Mouse (Mus musculus) liver, embryonic 15.5 days (tissue): Measurements from ENCODE around the gene Rasgrp1. TPM values are rescaled to one million over a fixed set of nuclear protein-coding genes. Genes with fewer than 3 reads are reported as not detected.

Experiments
- ATAC-seq: fragments of 200-750 bp; cut with Nextera tagmentation; 2 replicates; pipeline ENCODE4 v1.8.0; 2017; ENCODE audit warnings: moderate number of reproducible peaks, mild to moderate bottlenecking, moderate library complexity; ENCODE audit not compliant: insufficient read depth
- H3K27ac ChIP-seq: fragments of 300-500 bp; sonication (generic); replicated peaks from 2 replicates; pipeline ENCODE4 v1.5.1; 2015; ENCODE audit warnings: mild to moderate bottlenecking, inconsistent platforms
- H3K27me3 ChIP-seq: fragments of 300-500 bp; sonication (generic); 2 replicates; pipeline ENCODE4 v1.6.1; 2015; ENCODE audit warnings: mild to moderate bottlenecking, inconsistent platforms
- H3K36me3 ChIP-seq: fragments of 300-500 bp; sonication (generic); replicated peaks from 2 replicates; pipeline ENCODE4 v1.6.1; 2015; ENCODE audit warnings: moderate library complexity, mild to moderate bottlenecking, inconsistent platforms
- H3K4me1 ChIP-seq: fragments of 300-500 bp; sonication (generic); replicated peaks from 2 replicates; pipeline ENCODE4 v1.6.1; 2015; ENCODE audit warnings: inconsistent platforms
- H3K4me2 ChIP-seq: fragments of 300-500 bp; sonication (generic); 2 replicates; pipeline ENCODE4 v1.6.1; 2015; ENCODE audit warnings: moderate library complexity, mild to moderate bottlenecking, inconsistent platforms
- H3K4me3 ChIP-seq: fragments of 300-500 bp; sonication (generic); replicated peaks from 2 replicates; pipeline ENCODE4 v1.5.1; 2015; ENCODE audit warnings: mild to moderate bottlenecking, inconsistent platforms
- H3K9ac ChIP-seq: fragments of 300-500 bp; sonication (generic); 2 replicates; pipeline ENCODE4 v1.6.1; 2015; ENCODE audit warnings: moderate library complexity, mild to moderate bottlenecking, inconsistent platforms
- H3K9me3 ChIP-seq: fragments of 300-500 bp; sonication (generic); replicated peaks from 2 replicates; pipeline ENCODE4 v1.6.1; 2016; ENCODE audit warnings: inconsistent platforms
- WGBS: fragments of 180-500 bp; shearing (Covaris S2); methylation state at CpG from one replicate; pipeline ENCODE4 v1.1.7; 2015; ENCODE audit warnings: mixed read lengths; ENCODE audit not compliant: insufficient replicate concordance; 5-methylcytosine and 5-hydroxymethylcytosine counted together
- polyA plus RNA-seq: library from polyadenylated mRNA; unstranded; fragments of >200 nt; fragmentation: Nextera tagmentation; extraction: Ambion mirVana; gene quantifications from 2 replicates; pipeline ENCODE4 v1.2.1, GENCODE M21; 2015

The Rasgrp1 gene
- polyA plus RNA-seq, 1 experiment from 2014 or later: 0.78 TPM

GRCm38 (mm10) chr2:117303391-117304350 is 39.1 kb downstream of the Rasgrp1 start:
- H3K36me3 ChIP-seq: no peaks in the 10 kb centered on the region
- H3K27ac ChIP-seq: no peak overlapping the region
- ATAC-seq: no peak
- H3K4me2 ChIP-seq: no peak overlapping the region
- no peaks in the 10 kb centered on the region for H3K27me3 ChIP-seq
- 75% methylated on average over 12 of the region's 12 CpGs for WGBS
- no peaks in the 10 kb centered on the region for H3K4me1 ChIP-seq
- H3K9me3 ChIP-seq: no peaks in the 10 kb centered on the region
- no peak overlapping the region for H3K9ac ChIP-seq
- H3K4me3 ChIP-seq: no peak overlapping the region

DNA sequence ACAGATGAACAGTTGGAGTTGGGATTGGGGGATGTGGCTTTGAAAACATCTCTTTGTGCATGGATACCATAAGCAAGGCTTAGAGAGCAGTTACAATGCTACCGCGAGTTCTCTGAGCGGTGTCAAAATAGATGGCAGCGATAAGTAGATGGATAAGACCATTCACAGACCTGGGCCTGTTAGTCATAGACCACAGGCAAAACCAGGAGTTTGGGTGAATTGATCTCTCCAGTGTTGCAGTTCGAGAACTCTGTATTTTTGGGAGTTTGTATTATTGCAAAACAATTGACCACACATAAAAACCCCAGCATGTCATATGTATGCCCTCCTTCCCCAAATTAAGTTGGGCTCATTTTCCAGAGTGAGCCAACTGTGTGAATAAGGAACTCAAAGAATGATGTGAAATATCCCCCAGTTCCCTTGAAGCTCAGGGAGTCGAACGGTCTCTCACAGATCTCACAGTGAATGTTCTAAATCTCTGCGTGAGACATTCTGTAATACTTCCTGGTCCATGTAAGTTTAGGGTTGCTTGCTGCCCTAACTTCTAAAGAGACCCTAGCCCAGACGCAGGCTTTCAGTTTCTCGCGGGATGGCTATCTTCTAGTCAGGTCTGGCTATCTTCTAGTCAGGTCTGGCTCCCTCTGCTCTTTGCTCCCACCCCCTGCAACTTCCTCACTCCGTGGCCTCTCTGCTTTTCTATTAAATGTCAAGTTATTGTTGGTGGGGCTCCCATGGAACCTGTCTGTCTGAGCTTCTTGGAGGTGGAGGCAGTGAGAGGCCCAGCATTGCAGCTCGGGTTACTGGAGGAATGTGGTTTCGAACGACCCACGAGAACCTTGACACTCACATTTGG is 43.0 kb downstream of the Rasgrp1 start:
- H3K36me3 ChIP-seq: no peaks in the 10 kb centered on the region
- WGBS: 67% methylated on average over 16 of the region's 16 CpGs
- H3K27me3 ChIP-seq: no peaks in the 10 kb centered on the region
- H3K4me1 ChIP-seq: no peaks in the 10 kb centered on the region
- no peak overlapping the region for H3K4me2 ChIP-seq
- H3K9ac ChIP-seq: no peak overlapping the region
- no peaks in the 10 kb centered on the region for H3K9me3 ChIP-seq
- ATAC-seq: no peak
- H3K27ac ChIP-seq: no peak overlapping the region
- no peak overlapping the region for H3K4me3 ChIP-seq

- H3K9me3 ChIP-seq: no peaks in the 10 kb centered on the region
- H3K27ac ChIP-seq: no peak overlapping the region
- no peak overlapping the region for H3K4me2 ChIP-seq
- H3K27me3 ChIP-seq: no peaks in the 10 kb centered on the region
- no peak for ATAC-seq
- H3K4me3 ChIP-seq: no peak overlapping the region
- no peaks in the 10 kb centered on the region for H3K4me1 ChIP-seq
- 66% methylated on average over 7 of the region's 7 CpGs for WGBS
- no peaks in the 10 kb centered on the region for H3K36me3 ChIP-seq
- no peak overlapping the region for H3K9ac ChIP-seq
Measured at GRCm38 (mm10) chr2:117288291-117288690, 54.5 kb downstream of the Rasgrp1 start.

- no peak for ATAC-seq
Measured at GRCm38 (mm10) chr2:117263786-117264408, 78.9 kb downstream of the Rasgrp1 start.

GRCm38 (mm10) chr2:117262184-117262583 is 80.6 kb downstream of the Rasgrp1 start:
- Histone ChIP-seq H3K4me1 (no peaks in the 10 kb centered on the region), H3K9me3 (no peaks in the 10 kb centered on the region), H3K27ac (no peak overlapping the region), H3K36me3 (peaks cover 15% of the 10 kb centered on the region), H3K9ac (no peak overlapping the region), H3K27me3 (no peaks in the 10 kb centered on the region), H3K4me2 (no peak overlapping the region), H3K4me3 (no peak overlapping the region)
- 67% methylated on average over 5 of the region's 5 CpGs for WGBS
- ATAC-seq: no peak

More at GRCm38 (mm10) chr2:117263786-117264408, 78.9 kb downstream of the Rasgrp1 start:
- Histone ChIP-seq H3K27me3 (no peaks in the 10 kb centered on the region), H3K27ac (no peak overlapping the region), H3K9ac (no peak overlapping the region), H3K36me3 (peaks cover 25% of the 10 kb centered on the region), H3K4me2 (no peak overlapping the region), H3K4me3 (no peak overlapping the region), H3K9me3 (no peaks in the 10 kb centered on the region), H3K4me1 (no peaks in the 10 kb centered on the region)
- WGBS: 60% methylated on average over 11 of the region's 11 CpGs

DNA sequence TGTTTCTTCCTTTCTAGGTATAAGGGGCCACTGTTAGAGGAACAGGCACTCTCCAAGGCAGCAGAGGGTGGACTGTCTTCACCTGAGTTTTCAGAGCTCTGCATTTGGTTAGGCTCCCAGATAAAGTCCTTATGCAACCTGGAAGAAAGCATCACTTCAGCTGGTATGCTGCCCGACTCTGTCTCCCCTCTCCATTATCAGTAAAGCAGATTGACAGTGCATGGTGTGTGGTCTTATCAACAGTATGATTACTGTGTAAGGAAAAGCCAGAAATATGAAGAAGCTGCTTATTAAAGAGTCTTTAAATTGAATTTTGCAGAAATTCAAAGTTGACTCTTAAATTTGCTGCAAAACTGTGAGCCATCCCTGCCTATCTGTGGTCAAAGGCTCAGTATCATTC is 85.2 kb downstream of the Rasgrp1 start:
- WGBS: 24% methylated on average over 1 of the region's 1 CpGs
- H3K27me3 ChIP-seq: no peaks in the 10 kb centered on the region
- no peaks in the 10 kb centered on the region for H3K9me3 ChIP-seq
- H3K4me2 ChIP-seq: no peak overlapping the region
- H3K4me3 ChIP-seq: no peak overlapping the region
- no peak overlapping the region for H3K27ac ChIP-seq
- H3K9ac ChIP-seq: no peak overlapping the region
- H3K36me3 ChIP-seq: 0 out of 2 replicates have a peak, but pooled peaks cover 4% of the 10 kb centered on the region
- no peaks in the 10 kb centered on the region for H3K4me1 ChIP-seq
- no peak for ATAC-seq

DNA sequence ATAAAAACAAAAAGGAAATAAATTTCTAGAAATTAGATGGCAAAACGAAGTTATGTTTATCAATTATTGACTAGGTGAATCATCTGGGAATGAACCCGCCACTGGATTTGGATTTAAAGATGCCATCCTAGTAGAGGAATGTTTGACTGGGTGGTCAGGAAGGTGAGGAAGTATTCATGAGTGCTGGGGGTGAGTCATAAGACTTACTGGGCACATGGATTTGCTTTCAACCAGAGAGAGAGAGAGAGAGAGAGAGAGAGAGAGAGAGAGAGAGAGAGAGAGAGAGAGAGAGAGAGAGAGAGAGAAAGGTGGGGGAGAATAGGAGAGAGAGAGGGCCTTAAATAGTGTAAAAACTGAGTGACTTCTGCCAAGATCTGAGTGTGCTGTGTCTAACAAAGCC is 87.4 kb downstream of the Rasgrp1 start:
- Histone ChIP-seq H3K27me3 (no peaks in the 10 kb centered on the region), H3K27ac (no peak overlapping the region), H3K9ac (no peak overlapping the region), H3K4me3 (no peak overlapping the region), H3K36me3 (0 out of 2 replicates have a peak, but pooled peaks cover 4% of the 10 kb centered on the region), H3K4me2 (no peak overlapping the region), H3K9me3 (no peaks in the 10 kb centered on the region), H3K4me1 (peaks cover 6% of the 10 kb centered on the region)
- WGBS: 64% methylated on average over 2 of the region's 2 CpGs
- no peak for ATAC-seq

- peak; percentile 51; the same call in 1 of the 2 replicates for ATAC-seq
- Histone ChIP-seq H3K27me3 (no peaks in the 10 kb centered on the region; the same call in 1 of the 2 replicates), H3K4me3 (peak overlapping the region; percentile 88), H3K36me3 (no peaks in the 10 kb centered on the region), H3K9ac (peak overlapping the region; percentile 84), H3K4me1 (peaks cover 11% of the 10 kb centered on the region), H3K9me3 (no peaks in the 10 kb centered on the region), H3K4me2 (peak overlapping the region; percentile 74), H3K27ac (peak overlapping the region; percentile 70; the same call in 1 of the 2 replicates)
- WGBS: under 1% methylated on average over 24 of the region's 24 CpGs
Measured at GRCm38 (mm10) chr2:117250001-117250510, 92.7 kb downstream of the Rasgrp1 start.

DNA sequence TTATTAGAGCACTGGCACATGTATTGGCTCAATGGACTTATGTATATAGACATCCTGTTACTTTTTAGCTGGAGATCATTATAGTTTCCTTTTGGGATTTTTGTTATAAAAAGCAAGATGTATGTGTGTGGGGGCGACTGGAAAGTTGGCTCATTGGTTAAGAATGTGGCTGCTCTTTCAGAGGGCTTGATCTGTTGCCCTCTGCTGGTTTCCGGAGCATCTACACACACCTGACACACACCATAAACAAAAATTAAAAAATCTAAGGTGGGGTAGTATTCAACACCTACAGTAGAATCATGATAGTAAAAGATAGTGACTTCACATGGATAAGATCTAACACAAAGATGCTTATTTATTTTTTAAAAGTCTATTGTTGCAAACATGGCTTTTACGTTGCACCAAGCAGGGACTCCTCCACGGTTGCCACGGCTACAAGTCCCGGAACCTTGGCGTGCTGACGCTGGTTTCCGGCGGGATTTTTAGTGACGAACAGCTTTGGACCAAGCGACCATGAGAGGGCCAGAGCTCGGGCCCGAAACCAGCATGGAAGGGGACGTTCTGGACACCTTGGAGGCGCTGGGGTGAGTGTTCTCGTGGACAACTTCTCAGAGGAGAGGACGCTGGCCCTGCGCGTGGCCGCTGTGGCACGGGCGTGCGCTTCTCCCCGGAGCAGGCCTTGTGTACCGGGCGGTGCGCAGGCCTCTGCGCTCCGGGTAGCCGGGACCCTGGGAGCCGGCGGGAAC is 93.4 kb downstream of the Rasgrp1 start, which contains the start of gene Fam98b:
Gene Fam98b, plus strand, starts transcription at position 485 of the 746 bp plus-strand sequence.
- peak within 1 kb of the TSS; percentile 74 for H3K4me2 ChIP-seq
- peaks cover 11% of the 10 kb centered on the region for H3K4me1 ChIP-seq
- H3K27ac ChIP-seq: peak within 1 kb of the TSS; percentile 70; the same call in 1 of the 2 replicates
- H3K36me3 ChIP-seq: no peaks in the 10 kb centered on the region
- H3K27me3 ChIP-seq: peaks cover 2% of the 10 kb centered on the region; the same call in 1 of the 2 replicates
- peak; percentile 84 for ATAC-seq
- peak within 1 kb of the TSS; percentile 84 for H3K9ac ChIP-seq
- H3K4me3 ChIP-seq: peak within 1 kb of the TSS; percentile 88
- no peaks in the 10 kb centered on the region for H3K9me3 ChIP-seq
- 0% methylated on average over 29 of the region's 33 CpGs for WGBS

DNA sequence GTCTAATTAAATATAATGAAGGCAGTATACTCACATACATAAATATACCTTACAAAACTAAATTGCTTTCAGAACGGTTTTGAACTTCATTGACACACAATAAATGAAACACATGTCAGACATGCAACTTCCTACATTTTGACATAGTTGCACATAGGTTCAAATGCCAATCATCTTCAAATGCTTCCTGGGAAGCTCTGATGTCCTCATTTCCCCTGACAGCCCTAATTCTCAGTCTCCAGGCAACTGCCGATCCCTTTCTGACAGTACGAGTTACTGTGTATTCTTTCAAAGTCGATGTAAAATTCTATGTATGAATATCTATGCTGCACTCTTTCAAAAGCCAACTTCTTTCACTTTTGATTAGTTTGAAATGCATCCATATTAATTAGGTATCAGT is 100.8 kb downstream of the Rasgrp1 start:
- Histone ChIP-seq H3K4me2 (no peak overlapping the region), H3K27me3 (peaks cover 8% of the 10 kb centered on the region; the same call in 1 of the 2 replicates), H3K4me1 (no peaks in the 10 kb centered on the region), H3K9ac (no peak overlapping the region), H3K36me3 (no peaks in the 10 kb centered on the region), H3K9me3 (no peaks in the 10 kb centered on the region), H3K27ac (no peak overlapping the region), H3K4me3 (no peak overlapping the region)
- 56% methylated on average over 4 of the region's 4 CpGs for whole genome bisulfite sequencing
- no peak for ATAC-seq
